Mouse (Mus musculus) frontal cortex, postnatal 25 days (tissue): ENCODE results near the gene 1500009L16Rik.

Experiments used
- DNase-seq, 2 experiments: peaks; one replicate each; pipeline ENCODE4 v3.0.0; 2022; ENCODE audit warnings: low spot score in 2 of 2

1500009L16Rik gene

GRCm38 (mm10) chr10:83760535-83760934, 37.9 kb downstream of the 1500009L16Rik start:
- no peak for DNase-seq

GRCm38 (mm10) chr10:83763891-83764290, 41.2 kb downstream of the 1500009L16Rik start:
- no peak for DNase-seq

DNA sequence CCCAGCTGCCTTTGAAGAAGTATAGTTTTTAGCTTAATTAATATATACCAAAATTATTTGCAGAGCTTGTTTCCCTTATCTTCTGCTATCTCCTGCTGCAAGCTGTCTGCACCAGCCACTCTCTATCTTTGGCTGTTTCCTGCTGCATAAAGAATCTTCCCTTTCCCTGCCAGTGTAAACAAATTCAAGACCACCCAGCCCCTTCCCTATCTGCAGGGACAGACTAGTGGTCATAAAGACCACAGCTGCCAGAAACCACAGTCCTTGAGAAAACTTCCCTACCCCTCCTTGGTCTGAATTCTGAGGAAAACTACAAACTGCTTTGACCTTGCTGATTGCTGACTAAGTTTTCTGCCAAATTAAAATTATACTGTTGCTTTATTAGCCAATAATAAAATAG, 44.2 kb downstream of the 1500009L16Rik start:
- no peak for DNase-seq

- peak; percentile 42 to 52 for DNase-seq
These were observed 53.7 kb downstream of the 1500009L16Rik start for GRCm38 (mm10) chr10:83776272-83776878.

GRCm38 (mm10) chr10:83777253-83777652, 54.6 kb downstream of the 1500009L16Rik start:
- DNase-seq = no peak

- no peak for DNase-seq
These were observed 59.2 kb downstream of the 1500009L16Rik start for GRCm38 (mm10) chr10:83781854-83782253.

GRCm38 (mm10) chr10:83782371-83783120, 59.9 kb downstream of the 1500009L16Rik start:
- no peak for DNase-seq

DNA sequence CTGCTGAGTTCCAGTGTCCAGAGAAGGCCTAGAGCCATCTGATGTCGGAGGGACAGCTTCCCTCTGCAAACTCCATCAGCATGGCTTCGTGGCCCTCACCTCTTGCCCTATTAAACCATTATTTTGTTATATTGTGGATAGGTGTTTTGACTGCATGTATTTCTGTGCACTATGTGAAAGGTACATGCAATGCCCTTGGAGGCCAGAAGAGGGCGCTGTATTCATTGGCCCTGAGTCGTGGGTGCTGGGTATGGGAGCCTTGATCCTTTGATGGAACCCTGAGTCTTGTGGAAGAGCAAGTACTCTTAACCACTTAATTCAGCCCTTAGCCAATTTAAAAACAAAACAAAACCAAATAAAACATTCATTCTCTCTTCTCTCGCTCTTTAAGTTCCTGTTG, 62.3 kb downstream of the 1500009L16Rik start:
- DNase-seq = peak in 1 of 2 experiments; percentile 28

DNA sequence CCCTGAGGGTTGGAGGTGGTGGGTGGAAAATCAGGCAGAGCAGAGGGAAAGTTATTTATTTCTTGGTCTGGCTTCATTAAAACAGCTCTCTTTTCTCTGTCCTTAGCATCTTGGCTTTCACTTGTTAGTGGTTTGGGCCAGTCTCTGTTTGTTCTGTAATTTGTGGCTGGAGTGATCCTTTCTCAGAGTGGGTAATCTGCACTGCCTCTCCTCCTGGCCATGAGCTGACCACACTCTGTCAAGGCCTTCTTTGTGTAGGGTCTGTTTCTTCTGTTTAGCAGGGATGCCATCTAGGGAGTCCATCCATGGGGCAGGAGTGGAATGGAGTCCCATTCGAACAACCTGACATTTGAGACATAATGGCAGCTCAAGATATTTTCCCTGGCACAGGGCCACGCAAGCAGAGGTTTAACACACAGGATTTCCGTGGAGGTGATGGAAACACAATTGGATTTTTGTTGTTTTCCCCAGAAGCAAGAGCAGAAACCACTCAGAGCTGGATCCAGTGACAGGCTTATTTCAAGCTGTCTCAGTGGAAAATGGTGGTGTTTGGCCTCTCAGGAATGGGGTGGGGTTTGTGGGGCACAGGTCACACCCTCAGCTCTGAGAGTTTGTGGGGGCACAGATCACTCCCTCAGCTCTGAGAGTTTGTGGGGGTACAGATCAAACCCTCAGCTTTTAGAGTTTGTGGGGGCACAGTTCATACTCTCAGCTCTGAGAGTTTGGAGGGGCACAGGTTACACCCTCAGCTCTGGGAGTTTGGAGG, 63.1 kb downstream of the 1500009L16Rik start:
- DNase-seq = no peak

GRCm38 (mm10) chr10:83795088-83795487, 72.4 kb downstream of the 1500009L16Rik start:
- DNase-seq = no peak

DNA sequence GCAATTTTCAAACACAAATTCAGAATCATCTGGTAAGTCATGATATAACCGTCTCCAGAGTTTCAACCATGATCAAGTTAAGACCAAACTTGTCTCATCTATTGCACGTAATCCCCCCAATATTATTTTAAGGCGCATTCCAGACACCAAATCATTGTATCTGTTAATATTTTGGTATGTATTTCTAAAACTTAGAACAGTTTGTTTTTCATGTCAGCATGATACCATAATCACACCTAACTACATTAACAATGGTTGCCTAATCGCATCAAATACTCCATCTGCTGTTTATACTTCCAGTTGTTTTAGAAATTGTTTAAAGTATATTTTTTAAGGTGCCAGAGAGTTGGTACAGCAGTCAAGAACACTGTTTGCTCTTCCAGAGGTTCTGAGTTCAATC, 72.8 kb downstream of the 1500009L16Rik start:
- DNase-seq = no peak

DNA sequence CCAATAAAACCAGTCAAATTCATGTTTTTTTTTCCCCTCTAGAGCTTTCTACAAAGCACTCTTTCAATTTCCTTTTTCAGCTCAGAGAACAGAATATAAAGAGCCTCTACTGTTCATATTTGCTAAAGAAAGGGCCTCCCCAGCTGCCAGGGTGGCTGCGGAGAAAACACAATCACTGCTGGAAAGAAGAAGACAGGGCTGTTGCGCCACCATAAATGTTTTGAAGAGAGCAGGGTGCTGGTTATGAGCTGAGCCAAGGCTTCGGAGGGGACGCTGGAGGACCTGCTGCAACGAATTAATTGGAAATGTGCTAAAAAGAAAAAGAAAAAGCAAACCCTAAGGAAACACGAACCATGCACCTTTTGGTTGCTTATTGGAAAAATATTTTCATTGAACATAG, 81.4 kb downstream of the 1500009L16Rik start:
- DNase-seq = no peak

DNA sequence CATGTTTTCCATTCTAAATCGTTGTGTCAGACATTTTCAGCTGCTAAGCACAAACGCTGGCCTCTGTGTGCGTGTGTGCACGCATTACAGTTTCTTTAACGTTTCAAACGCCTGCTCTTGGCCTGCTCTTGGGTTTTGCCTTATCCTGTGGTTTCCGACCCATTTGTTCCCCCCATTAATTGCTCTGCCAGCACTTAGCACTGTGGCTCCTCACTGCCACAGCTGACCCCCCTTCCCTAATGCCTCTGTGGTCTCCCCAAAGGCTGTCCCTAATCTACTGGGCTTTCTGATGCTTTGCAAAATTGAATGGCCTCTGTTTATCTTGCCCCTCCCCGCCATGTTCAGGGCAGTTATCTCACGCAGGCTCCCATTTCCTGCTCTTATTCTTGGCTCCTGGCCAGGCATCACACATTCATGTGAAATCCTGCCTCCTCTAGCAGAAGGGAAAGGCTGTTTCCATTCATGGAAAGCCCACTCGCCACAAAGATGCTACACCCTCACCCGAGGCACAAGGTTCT, 82.6 kb downstream of the 1500009L16Rik start:
- DNase-seq = no peak

DNA sequence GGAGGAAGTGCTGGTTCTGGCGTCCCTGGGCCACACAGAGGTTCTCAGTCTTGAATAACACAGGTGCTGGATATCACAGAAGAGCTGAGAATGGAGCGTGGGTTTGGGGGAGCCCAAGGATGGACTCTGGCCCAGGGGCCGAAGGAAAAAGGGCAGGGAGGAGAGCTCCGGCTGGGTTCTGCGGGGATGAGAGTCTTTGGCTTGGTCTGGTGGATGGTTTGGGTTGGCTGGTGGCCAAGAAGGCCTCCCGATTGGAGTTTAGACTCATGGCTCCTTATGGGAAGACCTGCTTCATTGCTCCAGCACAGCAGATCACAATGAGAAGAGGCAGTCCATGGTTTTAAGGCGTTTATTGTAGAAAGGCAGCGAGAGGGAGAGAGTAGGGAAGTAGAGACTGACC, 84.6 kb downstream of the 1500009L16Rik start:
- DNase-seq = no peak
